Comparison of ENCODE assay signal across 10 mouse cellular contexts in genomic region chrX:75143124-75143555, GRCm38 (mm10). TPM values are rescaled to one million over a fixed set of nuclear protein-coding genes. Genes with fewer than 3 reads are reported as not detected.
DNase-seq lines count a peak whose midpoint lies in the region; ATAC-seq and TF ChIP-seq lines count a peak whose summit lies in the region.
"Not testable (repeated sequence)": the region's sequence is repeated elsewhere in the genome, so short reads cannot be mapped to it uniquely, and the experiment has no call there.
"Had no signal": no experiment of that assay in that cellular context is flagged by ENCODE, and none has a peak within 500 bp of the region (broad histone marks: within the 10 kb centered on the region; RNA-seq: fewer than 3 reads in every experiment).

No protein-coding gene starts in this region.

- H3K27me3 ChIP-seq in hindbrain, embryonic 15.5 days; neural tube, embryonic 14.5 days (ENCODE audit: control insufficient read depth, insufficient read depth, low read length): not testable (repeated sequence)

- H3K4me2 ChIP-seq in hindbrain, embryonic 15.5 days: peak overlapping the region; percentile 62
- H3K4me2 ChIP-seq in neural tube, embryonic 14.5 days (ENCODE audit: low read depth, low read length): peak overlapping the region; percentile 49

- H3K9ac ChIP-seq in hindbrain, embryonic 15.5 days: 0 out of 2 replicates have a peak overlapping the region, but pooled peaks have one; percentile 25
- not testable (repeated sequence) for H3K9ac ChIP-seq in neural tube, embryonic 14.5 days (replicated peaks; ENCODE audit: low read depth, low read length)

- H3K36me3 ChIP-seq in hindbrain, embryonic 15.5 days; neural tube, embryonic 14.5 days (ENCODE audit: control insufficient read depth, insufficient read depth, low read length): not testable (repeated sequence)

- peak; percentile 48 for DNase-seq in ZHBTc4 (ENCODE audit: low read depth, low spot score)
- DNase-seq in embryo, embryonic 9.5 days (ENCODE audit: extremely low spot score): peak; percentile 12
- peak; percentile 36 for DNase-seq in gastrocnemius, adult 2 months
- not testable (repeated sequence) for DNase-seq in left cerebral cortex, adult 2 months (ENCODE audit: extremely low spot score in 1 of 2, low spot score in 2 of 2)
- peak; percentile 12 for DNase-seq in lung, postnatal 10 days
- peak; percentile 43 for DNase-seq in testis, postnatal 10 days (ENCODE audit: low spot score)

- not testable (repeated sequence) for H3K27ac ChIP-seq in gastrocnemius, adult 2 months; hindbrain, embryonic 15.5 days (replicated peaks); left cerebral cortex, adult 2 months; neural tube, embryonic 14.5 days (ENCODE audit: low read depth, low read length)

- WGBS in hindbrain, embryonic 15.5 days: 21% methylated on average over 32 of the region's 42 CpGs
- WGBS in neural tube, embryonic 14.5 days: 47% methylated on average over 3 of the region's 42 CpGs

- peak; percentile 54 for ATAC-seq in hindbrain, embryonic 15.5 days (ENCODE audit: low FRiP score, low read depth)
- ATAC-seq in neural tube, embryonic 14.5 days (ENCODE audit: low read depth): peak; percentile 56

- TF ChIP-seq CTCF in gastrocnemius, adult 2 months (IDR thresholded peaks at IDR 0.05); left cerebral cortex, adult 2 months (IDR thresholded peaks at IDR 0.05): not testable (repeated sequence)

- peak overlapping the region; percentile 53 for H3K4me3 ChIP-seq in gastrocnemius, adult 2 months
- peak overlapping the region; percentile 39 for H3K4me3 ChIP-seq in hindbrain, embryonic 15.5 days
- H3K4me3 ChIP-seq in left cerebral cortex, adult 2 months: peak overlapping the region; percentile 28
- peak overlapping the region; percentile 29 for H3K4me3 ChIP-seq in neural tube, embryonic 14.5 days (ENCODE audit: low read depth, low read length)

- not testable (repeated sequence) for H3K9me3 ChIP-seq in hindbrain, embryonic 15.5 days; neural tube, embryonic 14.5 days (ENCODE audit: control insufficient read depth, low read length)

- intact Hi-C loops in gastrocnemius, adult 2 months (cut with DNase I); left cerebral cortex, adult 2 months (cut with DNase I): not testable (repeated sequence)

- not testable (repeated sequence) for H3K4me1 ChIP-seq in hindbrain, embryonic 15.5 days (replicated peaks); neural tube, embryonic 14.5 days (ENCODE audit: control insufficient read depth, insufficient read depth, low read length)

RNA-seq across cellular contexts. Expression of gene Mpp1, which starts 12.3 kb away (rescaled TPM):
- total RNA-seq in gastrocnemius, adult 2 months (2021): 10 to 100 TPM; 11.8 to 12.2 TPM
- 23.8 and 25.1 TPM in 2 replicates for polyA plus RNA-seq in hindbrain, embryonic 15.5 days (2015; fragmentation: Nextera tagmentation; extraction: Ambion mirVana)
- total RNA-seq in left cerebral cortex, adult 2 months (2021): 10 to 100 TPM; 30.4 to 33.8 TPM
- polyA plus RNA-seq in neural tube, embryonic 14.5 days (2014; fragmentation: Nextera tagmentation; extraction: Ambion mirVana): 21.6 and 28.0 TPM in 2 replicates

RNA-seq across cellular contexts. Expression of gene Smim9, which starts 20.4 kb away (rescaled TPM):
- total RNA-seq in gastrocnemius, adult 2 months (2021): not detected
- not detected in 2 replicates for polyA plus RNA-seq in hindbrain, embryonic 15.5 days (2015; fragmentation: Nextera tagmentation; extraction: Ambion mirVana)
- not detected for total RNA-seq in left cerebral cortex, adult 2 months (2021)
- not detected in 2 replicates for polyA plus RNA-seq in neural tube, embryonic 14.5 days (2014; fragmentation: Nextera tagmentation; extraction: Ambion mirVana)
- total RNA-seq: heart, postnatal 25 days; left cerebral cortex, adult 18-20 months had no signal

RNA-seq across cellular contexts. Expression of gene Dkc1, which starts 47.5 kb away (rescaled TPM):
- 10 to 100 TPM; 28.6 to 29.2 TPM for total RNA-seq in gastrocnemius, adult 2 months (2021)
- 55.8 and 59.9 TPM in 2 replicates for polyA plus RNA-seq in hindbrain, embryonic 15.5 days (2015; fragmentation: Nextera tagmentation; extraction: Ambion mirVana)
- 10 to 100 TPM; 23.4 to 33.7 TPM for total RNA-seq in left cerebral cortex, adult 2 months (2021)
- 45.9 and 56.4 TPM in 2 replicates for polyA plus RNA-seq in neural tube, embryonic 14.5 days (2014; fragmentation: Nextera tagmentation; extraction: Ambion mirVana)

RNA-seq across cellular contexts. Expression of gene Gab3, which starts 57.9 kb away (rescaled TPM):
- total RNA-seq in gastrocnemius, adult 2 months (2021): under 1 TPM; 0.47 to 0.64 TPM
- 3.0 and 3.1 TPM in 2 replicates for polyA plus RNA-seq in hindbrain, embryonic 15.5 days (2015; fragmentation: Nextera tagmentation; extraction: Ambion mirVana)
- total RNA-seq in left cerebral cortex, adult 2 months (2021): 1 to 10 TPM; 1.9 to 2.2 TPM
- polyA plus RNA-seq in neural tube, embryonic 14.5 days (2014; fragmentation: Nextera tagmentation; extraction: Ambion mirVana): 2.3 and 2.7 TPM in 2 replicates
